Mouse (Mus musculus) skeletal muscle tissue, postnatal 0 days (tissue): Measurements from ENCODE around the gene Khk. TPM values are rescaled to one million over a fixed set of nuclear protein-coding genes. Genes with fewer than 3 reads are reported as not detected.

Experiments used
- polyA plus RNA-seq: library from polyadenylated mRNA; unstranded; fragments of >200 nt; fragmentation: Nextera tagmentation; extraction: Ambion mirVana; gene quantifications from 2 replicates; pipeline ENCODE4 v1.2.1, GENCODE M21; 2015

The Khk gene
- polyA plus RNA-seq = 32.8 and 34.8 TPM in 2 replicates

GRCm38 (mm10) chr5:30921256-30922033 is at the start of gene Khk:
Khk (plus strand) TSS chr5:30921431.

GRCm38 (mm10) chr5:30888337-30889087 is 32.7 kb upstream of the Khk start, which contains the start of gene Agbl5:
Agbl5 (plus strand) TSS chr5:30888694.

GRCm38 (mm10) chr5:30907413-30908059 is 13.7 kb upstream of the Khk start, which contains the start of gene Ost4:
Ost4 (minus strand) TSS chr5:30907788.

GRCm38 (mm10) chr5:30913060-30913841 is 8.0 kb upstream of the Khk start, which contains the start of gene Emilin1:
Emilin1 (plus strand) TSS chr5:30913402.

GRCm38 (mm10) chr5:30944956-30945781 is 23.9 kb downstream of the Khk start, which contains the start of gene Cgref1:
Cgref1 (minus strand) TSS chr5:30945591.

GRCm38 (mm10) chr5:30959966-30960501 is 38.8 kb downstream of the Khk start, which contains the start of gene Preb:
Preb (minus strand) TSS chr5:30960361.

GRCm38 (mm10) chr5:30968416-30968815 is 47.2 kb downstream of the Khk start, which contains the start of gene Tcf23:
Tcf23 (plus strand) TSS chr5:30968662.

Other genes starting within 250 kb of the Khk start
- 3.2 and 3.3 TPM in 2 replicates for gene Dpysl5, start 209.9 kb upstream of the Khk start, polyA plus RNA-seq
- 54.6 and 55.1 TPM in 2 replicates for gene Mapre3, start 106.8 kb upstream of the Khk start, polyA plus RNA-seq
- 46.0 and 49.8 TPM in 2 replicates for gene Tmem214, start 53.4 kb upstream of the Khk start, polyA plus RNA-seq
- gene Agbl5, start 32.7 kb upstream of the Khk start, polyA plus RNA-seq = 2.7 and 3.9 TPM in 2 replicates
- 291 and 336 TPM in 2 replicates for gene Ost4, start 13.6 kb upstream of the Khk start, polyA plus RNA-seq
- 59.3 and 67.0 TPM in 2 replicates for gene Emilin1, start 8.0 kb upstream of the Khk start, polyA plus RNA-seq
- 18.3 and 20.6 TPM in 2 replicates for gene Cgref1, start 24.2 kb downstream of the Khk start, polyA plus RNA-seq
- 84.0 and 85.7 TPM in 2 replicates for gene Preb, start 38.9 kb downstream of the Khk start, polyA plus RNA-seq
- 0.07 TPM in 1 of 2 replicates, not detected in the other for gene Tcf23, start 47.2 kb downstream of the Khk start, polyA plus RNA-seq
- gene Atraid, start 126.9 kb downstream of the Khk start, polyA plus RNA-seq = 262 and 282 TPM in 2 replicates
- gene Slc5a6, start 127.5 kb downstream of the Khk start, polyA plus RNA-seq = 10.1 and 11.2 TPM in 2 replicates
- 6.1 and 6.4 TPM in 2 replicates for gene Cad, start 133.3 kb downstream of the Khk start, polyA plus RNA-seq
- gene Dnajc5g, start 184.9 kb downstream of the Khk start, polyA plus RNA-seq = not detected in 2 replicates
- 0.08 TPM in 1 of 2 replicates, not detected in the other for gene Slc30a3, start 186.8 kb downstream of the Khk start, polyA plus RNA-seq
- gene Trim54, start 195.3 kb downstream of the Khk start, polyA plus RNA-seq = 210 and 232 TPM in 2 replicates
- gene Ucn, start 217.4 kb downstream of the Khk start, polyA plus RNA-seq = 1.1 TPM in 2 replicates
- gene Mpv17, start 232.8 kb downstream of the Khk start, polyA plus RNA-seq = 62.8 and 67.1 TPM in 2 replicates